Mouse (Mus musculus): ENCODE results near the gene Dmxl2. TPM values are rescaled to one million over a fixed set of nuclear protein-coding genes. Genes with fewer than 3 reads are reported as not detected.
A peak's percentile ranks its signal among the peaks of the same experiment; 100 is the strongest.

Gene Dmxl2
- 1 to 10 TPM; 3.8 to 5.0 TPM for total RNA-seq (2021)
- long read RNA-seq, experiment 1, result 0 reads
- long read RNA-seq, experiment 2, partial matches to known transcripts, result 3 of 3 reads
- long read RNA-seq, experiment 2, other reads (novel, unspliced or antisense), result 0 of 3 reads

- peak; percentile 91 for DNase-seq
- intact Hi-C loops (cut with DNase I; ENCODE audit: low total_unique reads), result no loop called here
Observed at GRCm38 (mm10) chr9:54501453-54502110, at the start of gene Dmxl2. Gene Dmxl2, minus strand, starts transcription at chr9:54501626.

- DNase-seq, result no peak
- intact Hi-C loops (cut with DNase I; ENCODE audit: low total_unique reads), result loop anchor here (5.0 kb wide), 1 partner anchor 128 kb away; no protein-coding TSS in a partner anchor
Observed at GRCm38 (mm10) chr9:54549433-54549832, 48.0 kb upstream of the Dmxl2 start.

GRCm38 (mm10) chr9:54547536-54547935, 46.1 kb upstream of the Dmxl2 start:
- intact Hi-C loops (cut with DNase I; ENCODE audit: low total_unique reads), result loop anchor here (5.0 kb wide), 1 partner anchor 130 kb away; no protein-coding TSS in a partner anchor
- DNase-seq, result peak; percentile 43

- intact Hi-C loops (cut with DNase I; ENCODE audit: low total_unique reads), result loop anchor here (5.0 kb wide), 2 partner anchors 103 to 132 kb away; no protein-coding TSS in a partner anchor
- no peak for DNase-seq
Observed at GRCm38 (mm10) chr9:54544954-54545315, 43.5 kb upstream of the Dmxl2 start.

GRCm38 (mm10) chr9:54544212-54544953, 43.0 kb upstream of the Dmxl2 start:
- intact Hi-C loops (cut with DNase I; ENCODE audit: low total_unique reads), result loop anchor here (5.0 kb wide), 1 partner anchor 102 kb away; no protein-coding TSS in a partner anchor
- DNase-seq, result no peak

GRCm38 (mm10) chr9:54540801-54541200, 39.4 kb upstream of the Dmxl2 start:
- intact Hi-C loops (cut with DNase I; ENCODE audit: low total_unique reads), result loop anchor here (5.0 kb wide), 1 partner anchor 98 kb away; no protein-coding TSS in a partner anchor

GRCm38 (mm10) chr9:54538684-54539083, 37.3 kb upstream of the Dmxl2 start, which contains the start of gene Sh2d7:
Gene Sh2d7, plus strand, starts transcription at chr9:54538984.
- intact Hi-C loops (cut with DNase I; ENCODE audit: low total_unique reads), result no loop called here
- DNase-seq, result no peak

More at GRCm38 (mm10) chr9:54540801-54541200, 39.4 kb upstream of the Dmxl2 start:
- DNase-seq, result no peak

- intact Hi-C loops (cut with DNase I; ENCODE audit: low total_unique reads), result no loop called here
Observed at GRCm38 (mm10) chr9:54538244-54538643, 36.8 kb upstream of the Dmxl2 start.

GRCm38 (mm10) chr9:54537480-54537879, 36.1 kb upstream of the Dmxl2 start:
- intact Hi-C loops (cut with DNase I; ENCODE audit: low total_unique reads), result no loop called here
- DNase-seq, result no peak

More at GRCm38 (mm10) chr9:54538244-54538643, 36.8 kb upstream of the Dmxl2 start:
- no peak for DNase-seq

GRCm38 (mm10) chr9:54537030-54537429, 35.6 kb upstream of the Dmxl2 start:
- intact Hi-C loops (cut with DNase I; ENCODE audit: low total_unique reads), result no loop called here
- no peak for DNase-seq

GRCm38 (mm10) chr9:54536236-54536635, 34.8 kb upstream of the Dmxl2 start:
- intact Hi-C loops (cut with DNase I; ENCODE audit: low total_unique reads), result no loop called here
- DNase-seq, result no peak

- intact Hi-C loops (cut with DNase I; ENCODE audit: low total_unique reads), result no loop called here
- DNase-seq, result no peak
Observed at GRCm38 (mm10) chr9:54533975-54534374, 32.5 kb upstream of the Dmxl2 start.

- intact Hi-C loops (cut with DNase I; ENCODE audit: low total_unique reads), result no loop called here
- DNase-seq, result no peak
Observed at GRCm38 (mm10) chr9:54532926-54533325, 31.5 kb upstream of the Dmxl2 start.

- intact Hi-C loops (cut with DNase I; ENCODE audit: low total_unique reads), result no loop called here
- DNase-seq, result no peak
Observed at GRCm38 (mm10) chr9:54531421-54531820, 30.0 kb upstream of the Dmxl2 start.

GRCm38 (mm10) chr9:54530836-54531235, 29.4 kb upstream of the Dmxl2 start:
- intact Hi-C loops (cut with DNase I; ENCODE audit: low total_unique reads), result no loop called here
- no peak for DNase-seq

GRCm38 (mm10) chr9:54529950-54530349, 28.5 kb upstream of the Dmxl2 start:
- no peak for DNase-seq
- intact Hi-C loops (cut with DNase I; ENCODE audit: low total_unique reads), result no loop called here

GRCm38 (mm10) chr9:54527694-54528093, 26.3 kb upstream of the Dmxl2 start:
- no peak for DNase-seq
- intact Hi-C loops (cut with DNase I; ENCODE audit: low total_unique reads), result no loop called here

GRCm38 (mm10) chr9:54520286-54520685, 18.9 kb upstream of the Dmxl2 start:
- intact Hi-C loops (cut with DNase I; ENCODE audit: low total_unique reads), result no loop called here
- no peak for DNase-seq

GRCm38 (mm10) chr9:54518921-54519320, 17.5 kb upstream of the Dmxl2 start:
- intact Hi-C loops (cut with DNase I; ENCODE audit: low total_unique reads), result no loop called here
- no peak for DNase-seq

- DNase-seq, result no peak
- intact Hi-C loops (cut with DNase I; ENCODE audit: low total_unique reads), result no loop called here
Observed at GRCm38 (mm10) chr9:54515991-54516390, 14.6 kb upstream of the Dmxl2 start.
